In genomic region chr11:42000190-42001098, GRCm38 (mm10) we compare ENCODE assay signal across 10 mouse cellular contexts. TPM values are rescaled to one million over a fixed set of nuclear protein-coding genes. Genes with fewer than 3 reads are reported as not detected.
A peak's percentile ranks its signal among the peaks of the same experiment; 100 is the strongest.
DNase-seq lines count a peak whose midpoint lies in the region; ATAC-seq and TF ChIP-seq lines count a peak whose summit lies in the region.
"Had no signal": no experiment of that assay in that cellular context is flagged by ENCODE, and none has a peak within 500 bp of the region (broad histone marks: within the 10 kb centered on the region; RNA-seq: fewer than 3 reads in every experiment).

TSS of gene Gabrg2 (minus strand) at chr11:42000857.

- TF ChIP-seq CTCF in kidney, adult 2 months (conservative IDR thresholded peaks at IDR 0.05; ENCODE audit: insufficient read depth, insufficient read length, low read depth, low read length) = no peak

- TF ChIP-seq POLR2A in kidney, adult 2 months (IDR thresholded peaks at IDR 0.05; ENCODE audit: low read depth, low read length) = no peak

- peak within 1 kb of the TSS; percentile 97 for H3K27ac ChIP-seq in hindbrain, embryonic 14.5 days
- peak within 1 kb of the TSS; percentile 91 for H3K27ac ChIP-seq in midbrain, embryonic 12.5 days (replicated peaks)
- no peak within 1 kb of the TSS for H3K27ac ChIP-seq in kidney, adult 2 months (ENCODE audit: insufficient read depth, low read depth, low read length)
- H3K27ac ChIP-seq: heart, embryonic 10.5 days; liver, embryonic 13.5 days had no signal

- H3K9me3 ChIP-seq in hindbrain, embryonic 14.5 days (ENCODE audit: control insufficient read depth, low read length) = no peaks in the 10 kb centered on the region
- H3K9me3 ChIP-seq in midbrain, embryonic 12.5 days = no peaks in the 10 kb centered on the region
- H3K9me3 ChIP-seq: heart, embryonic 10.5 days; liver, embryonic 13.5 days had no signal

- no peaks in the 10 kb centered on the region for H3K36me3 ChIP-seq in hindbrain, embryonic 14.5 days (replicated peaks; ENCODE audit: control insufficient read depth, insufficient read depth)
- no peaks in the 10 kb centered on the region for H3K36me3 ChIP-seq in midbrain, embryonic 12.5 days
- H3K36me3 ChIP-seq in kidney, adult 2 months (ENCODE audit: control insufficient read depth, insufficient read depth, low read length) = no peaks in the 10 kb centered on the region
- H3K36me3 ChIP-seq: heart, embryonic 10.5 days; liver, embryonic 13.5 days had no signal

- peak within 1 kb of the TSS; percentile 55 for H3K4me2 ChIP-seq in hindbrain, embryonic 14.5 days (replicated peaks)
- H3K4me2 ChIP-seq in midbrain, embryonic 12.5 days (replicated peaks) = peak within 1 kb of the TSS; percentile 63
- H3K4me2 ChIP-seq: liver, embryonic 13.5 days had no signal

- H3K9ac ChIP-seq in hindbrain, embryonic 14.5 days = peak within 1 kb of the TSS; percentile 84
- peak within 1 kb of the TSS; percentile 68 for H3K9ac ChIP-seq in midbrain, embryonic 12.5 days (replicated peaks)
- H3K9ac ChIP-seq: liver, embryonic 13.5 days had no signal

- H3K4me3 ChIP-seq in hindbrain, embryonic 14.5 days (replicated peaks; ENCODE audit: low read length) = peak within 1 kb of the TSS; percentile 54
- peak within 1 kb of the TSS; percentile 50 for H3K4me3 ChIP-seq in midbrain, embryonic 12.5 days
- no peak within 1 kb of the TSS for H3K4me3 ChIP-seq in kidney, adult 2 months (ENCODE audit: insufficient read depth, low read depth, low read length)
- H3K4me3 ChIP-seq: heart, embryonic 10.5 days; liver, embryonic 13.5 days had no signal

- no peaks in the 10 kb centered on the region for H3K27me3 ChIP-seq in hindbrain, embryonic 14.5 days (ENCODE audit: control insufficient read depth, insufficient read depth, low read length)
- H3K27me3 ChIP-seq in midbrain, embryonic 12.5 days = no peaks in the 10 kb centered on the region
- H3K27me3 ChIP-seq in kidney, adult 2 months (replicated peaks; ENCODE audit: control insufficient read depth, insufficient read depth, low read length) = no peaks in the 10 kb centered on the region; the same call in 1 of the 2 replicates
- H3K27me3 ChIP-seq: liver, embryonic 13.5 days had no signal

- WGBS in hindbrain, embryonic 14.5 days = 3% methylated on average over 20 of the region's 20 CpGs
- WGBS in midbrain, embryonic 12.5 days = 3% methylated on average over 20 of the region's 20 CpGs
- WGBS in kidney, adult 2 months = 8% methylated on average over 20 of the region's 20 CpGs

- H3K4me1 ChIP-seq in hindbrain, embryonic 14.5 days (replicated peaks; ENCODE audit: control insufficient read depth, insufficient read depth, low read length) = peaks cover 15% of the 10 kb centered on the region; the same call in 1 of the 2 replicates
- peaks cover 9% of the 10 kb centered on the region for H3K4me1 ChIP-seq in midbrain, embryonic 12.5 days
- no peaks in the 10 kb centered on the region for H3K4me1 ChIP-seq in kidney, adult 2 months (ENCODE audit: control insufficient read depth, insufficient read depth, low read length)
- H3K4me1 ChIP-seq: heart, embryonic 10.5 days; liver, embryonic 13.5 days had no signal

- ATAC-seq in hindbrain, embryonic 14.5 days (ENCODE audit: low FRiP score) = peak; percentile 83
- ATAC-seq in midbrain, embryonic 12.5 days (ENCODE audit: low FRiP score, low read depth) = peak; percentile 82

- peak; percentile 32 for DNase-seq in layer of hippocampus, adult 11-12 months (ENCODE audit: low spot score)
- DNase-seq in layer of hippocampus, adult 9-10 months (ENCODE audit: low spot score) = no peak
- DNase-seq in hindbrain, embryonic 14.5 days (ENCODE audit: low spot score) = peak; percentile 75
- DNase-seq in gastrocnemius, postnatal 25 days = no peak
- no peak for DNase-seq in urinary bladder, postnatal 14 days (ENCODE audit: low spot score)
- DNase-seq in testis, postnatal 10 days (ENCODE audit: low spot score) = no peak
- no peak for DNase-seq in kidney, adult 2 months
- DNase-seq: liver, embryonic 13.5 days had no signal

RNA-seq across cellular contexts. Expression of gene Gabrg2, which starts in this region (rescaled TPM):
- polyA plus RNA-seq in hindbrain, embryonic 14.5 days (2014; fragmentation: Nextera tagmentation; extraction: Ambion mirVana) = 116 and 139 TPM in 2 replicates
- polyA plus RNA-seq in midbrain, embryonic 12.5 days (2016; fragmentation: Nextera tagmentation; extraction: Ambion mirVana) = 35.0 and 48.3 TPM in 2 replicates
- under 1 TPM in 1 of 2 experiments, not detected in 1; 0.15 TPM for total RNA-seq in gastrocnemius, postnatal 25 days (2021)
- polyA plus RNA-seq in kidney, adult 2 months (2012; rRNA removed) = 0.03 TPM in 1 of 2 replicates, not detected in the other
- polyA plus RNA-seq: heart, embryonic 10.5 days had no signal

Comparison
In these comparisons a context has a peak if more than half of its experiments do, and no peak if none do; other contexts are left out.
1. RNA of gene Gabrg2 (polyA plus RNA-seq): 116 to 139 TPM in hindbrain, embryonic 14.5 days and 35.0 to 48.3 TPM in midbrain, embryonic 12.5 days; 0.03 TPM in kidney, adult 2 months; every median in the first group is over 10 times any median in the second.
2. DNase-seq: peak in layer of hippocampus, adult 11-12 months (single experiment) and hindbrain, embryonic 14.5 days (single experiment); none in layer of hippocampus, adult 9-10 months (single experiment), gastrocnemius, postnatal 25 days (single experiment), urinary bladder, postnatal 14 days (single experiment), testis, postnatal 10 days (single experiment) and kidney, adult 2 months (single experiment).